Mouse (Mus musculus) lung, postnatal 0 days (tissue): ENCODE measurements around the gene Olfm2.

Experiments used
- CTCF ChIP-seq: IDR thresholded peaks from 2 replicates; pipeline ENCODE4 v1.5.1; 2016; ENCODE audit warnings: antibody characterized with exemption, mild to moderate bottlenecking
- EP300 ChIP-seq: IDR thresholded peaks from 2 replicates; pipeline ENCODE4 v1.6.1; 2016; ENCODE audit warnings: antibody characterized with exemption, mild to moderate bottlenecking, control low read depth

- TF ChIP-seq EP300 = no peak
- TF ChIP-seq CTCF = no peak
Measured at GRCm38 (mm10) chr9:20681546-20682388, 64.4 kb downstream of the Olfm2 start.
